11 mouse cellular contexts compared by ENCODE assay signal in the genomic region with DNA sequence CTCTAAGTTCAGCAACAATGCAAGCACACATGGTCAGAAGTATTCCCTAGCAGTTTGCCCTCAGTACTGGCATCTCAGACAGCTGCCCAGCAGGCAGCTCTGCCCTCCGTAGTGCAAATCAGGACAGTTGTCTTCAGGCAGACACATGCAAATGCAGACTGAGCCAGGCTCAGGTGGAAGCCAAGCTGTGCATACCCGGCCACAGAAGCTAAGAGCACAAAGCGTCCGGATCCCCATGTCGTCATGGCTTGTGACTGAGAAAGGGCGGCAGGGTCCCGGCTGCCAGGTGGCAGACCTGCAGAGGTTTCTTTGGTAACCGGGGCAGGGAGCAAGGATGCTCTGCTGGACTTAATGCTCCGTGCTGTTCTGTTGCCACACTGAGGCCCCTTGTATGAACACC.
A peak's percentile ranks its signal among the peaks of the same experiment; 100 is the strongest.
DNase-seq lines count a peak whose midpoint lies in the region; ATAC-seq and TF ChIP-seq lines count a peak whose summit lies in the region.
"Had no signal": no experiment of that assay in that cellular context is flagged by ENCODE, and none has a peak within 500 bp of the region (broad histone marks: within the 10 kb centered on the region; RNA-seq: fewer than 3 reads in every experiment).

No protein-coding gene starts in this region.

- H3K4me2 ChIP-seq in heart, embryonic 15.5 days: no peak overlapping the region
- no peak overlapping the region for H3K4me2 ChIP-seq in neural tube, embryonic 13.5 days
- H3K4me2 ChIP-seq in forebrain, postnatal 0 days (ENCODE audit: low read depth): no peak overlapping the region
- H3K4me2 ChIP-seq in stomach, postnatal 0 days (replicated peaks; ENCODE audit: low read depth): no peak overlapping the region
- H3K4me2 ChIP-seq in liver, embryonic 12.5 days: no peak overlapping the region

- H3K9ac ChIP-seq in heart, embryonic 15.5 days: peak overlapping the region; percentile 24; the same call in 1 of the 2 replicates
- no peak overlapping the region for H3K9ac ChIP-seq in neural tube, embryonic 13.5 days
- H3K9ac ChIP-seq in forebrain, postnatal 0 days: no peak overlapping the region
- no peak overlapping the region for H3K9ac ChIP-seq in stomach, postnatal 0 days (ENCODE audit: low read length)
- H3K9ac ChIP-seq in liver, embryonic 12.5 days: no peak overlapping the region

- peaks cover 33% of the 10 kb centered on the region for H3K36me3 ChIP-seq in heart, embryonic 15.5 days
- peaks cover 47% of the 10 kb centered on the region for H3K36me3 ChIP-seq in neural tube, embryonic 13.5 days
- peaks cover 34% of the 10 kb centered on the region for H3K36me3 ChIP-seq in forebrain, postnatal 0 days (ENCODE audit: insufficient read depth)
- peaks cover 19% of the 10 kb centered on the region for H3K36me3 ChIP-seq in stomach, postnatal 0 days (ENCODE audit: control insufficient read depth, insufficient read depth, low read length)
- H3K36me3 ChIP-seq in liver, embryonic 12.5 days: peaks cover 62% of the 10 kb centered on the region

- no peaks in the 10 kb centered on the region for H3K9me3 ChIP-seq in heart, embryonic 15.5 days (replicated peaks)
- no peaks in the 10 kb centered on the region for H3K9me3 ChIP-seq in neural tube, embryonic 13.5 days
- no peaks in the 10 kb centered on the region for H3K9me3 ChIP-seq in forebrain, postnatal 0 days (ENCODE audit: low read length)
- H3K9me3 ChIP-seq in stomach, postnatal 0 days (ENCODE audit: control insufficient read depth, low read length): no peaks in the 10 kb centered on the region
- no peaks in the 10 kb centered on the region for H3K9me3 ChIP-seq in liver, embryonic 12.5 days (replicated peaks)

- TF ChIP-seq CTCF in forebrain, postnatal 0 days (IDR thresholded peaks at IDR 0.05; ENCODE audit: low read depth): no peak
- no peak for TF ChIP-seq CTCF in stomach, postnatal 0 days (IDR thresholded peaks at IDR 0.05; ENCODE audit: low read depth)

- H3K27ac ChIP-seq in heart, embryonic 15.5 days: peak overlapping the region; percentile 88
- H3K27ac ChIP-seq in neural tube, embryonic 13.5 days (replicated peaks): peak overlapping the region; percentile 14; the same call in 1 of the 2 replicates
- no peak overlapping the region for H3K27ac ChIP-seq in forebrain, postnatal 0 days (ENCODE audit: low read depth, low read length)
- peak overlapping the region; percentile 45; the same call in 1 of the 2 replicates for H3K27ac ChIP-seq in stomach, postnatal 0 days (replicated peaks)
- H3K27ac ChIP-seq in liver, embryonic 12.5 days: no peak overlapping the region

- no peak overlapping the region for H3K4me3 ChIP-seq in heart, embryonic 15.5 days
- no peak overlapping the region for H3K4me3 ChIP-seq in neural tube, embryonic 13.5 days
- no peak overlapping the region for H3K4me3 ChIP-seq in forebrain, postnatal 0 days (ENCODE audit: low read depth, low read length)
- no peak overlapping the region for H3K4me3 ChIP-seq in stomach, postnatal 0 days (ENCODE audit: low read depth, low read length)
- no peak overlapping the region for H3K4me3 ChIP-seq in liver, embryonic 12.5 days
- H3K4me3 ChIP-seq: erythroblast, embryonic 14.5 days had no signal

- DNase-seq in heart, adult 9 months (ENCODE audit: low spot score in 2 of 2): no peak
- DNase-seq in neural tube, embryonic 10.5 days (ENCODE audit: extremely low spot score, low spot score): no peak
- DNase-seq in forebrain, postnatal 0 days: no peak
- no peak for DNase-seq in stomach, postnatal 0 days (ENCODE audit: low spot score)
- DNase-seq: kidney, adult 11 months; liver had no signal

- peaks cover 65% of the 10 kb centered on the region for H3K4me1 ChIP-seq in heart, embryonic 15.5 days (replicated peaks)
- H3K4me1 ChIP-seq in neural tube, embryonic 13.5 days (replicated peaks): peaks cover 18% of the 10 kb centered on the region; the same call in 1 of the 2 replicates
- H3K4me1 ChIP-seq in forebrain, postnatal 0 days (ENCODE audit: insufficient read depth): no peaks in the 10 kb centered on the region
- no peaks in the 10 kb centered on the region for H3K4me1 ChIP-seq in stomach, postnatal 0 days (replicated peaks; ENCODE audit: control insufficient read depth, insufficient read depth)
- H3K4me1 ChIP-seq in liver, embryonic 12.5 days: peaks cover 25% of the 10 kb centered on the region; the same call in 1 of the 2 replicates

- ATAC-seq in heart, embryonic 15.5 days (replicated peaks; ENCODE audit: insufficient number of reproducible peaks, insufficient read depth, low FRiP score, low read depth): no peak
- no peak for ATAC-seq in neural tube, embryonic 13.5 days (ENCODE audit: low read depth)
- ATAC-seq in forebrain, postnatal 0 days: peak; percentile 10; the same call in 1 of the 2 replicates
- ATAC-seq in stomach, postnatal 0 days (ENCODE audit: low FRiP score, low TSS enrichment): no peak
- ATAC-seq in erythroblast, adult 5-6 weeks (replicated peaks; ENCODE audit: low FRiP score, poor library complexity, severe bottlenecking): no peak
- ATAC-seq in liver, embryonic 12.5 days: no peak

- TF ChIP-seq EP300 in stomach, postnatal 0 days (optimal IDR thresholded peaks at IDR 0.05): no peak

- H3K27me3 ChIP-seq in heart, embryonic 15.5 days: no peaks in the 10 kb centered on the region
- H3K27me3 ChIP-seq in neural tube, embryonic 13.5 days: no peaks in the 10 kb centered on the region
- no peaks in the 10 kb centered on the region for H3K27me3 ChIP-seq in forebrain, postnatal 0 days (ENCODE audit: insufficient read depth, low read length)
- H3K27me3 ChIP-seq in stomach, postnatal 0 days (ENCODE audit: control insufficient read depth, insufficient read depth, low read length): no peaks in the 10 kb centered on the region
- no peaks in the 10 kb centered on the region for H3K27me3 ChIP-seq in liver, embryonic 12.5 days (replicated peaks)

- 73% methylated on average over 9 of the region's 9 CpGs for whole genome bisulfite sequencing in heart, embryonic 15.5 days
- 64% methylated on average over 9 of the region's 9 CpGs for WGBS in neural tube, embryonic 13.5 days
- WGBS in forebrain, postnatal 0 days: 59% methylated on average over 9 of the region's 9 CpGs
- WGBS in stomach, postnatal 0 days: 75% methylated on average over 9 of the region's 9 CpGs
- 77% methylated on average over 9 of the region's 9 CpGs for WGBS in liver, embryonic 12.5 days (ENCODE audit: insufficient replicate concordance)

Comparison
In these comparisons a context has a peak if more than half of its experiments do, and no peak if none do; other contexts are left out.
1. H3K27ac ChIP-seq: peak in heart, embryonic 15.5 days (single experiment), neural tube, embryonic 13.5 days (single experiment) and stomach, postnatal 0 days (single experiment); none in forebrain, postnatal 0 days (single experiment) and liver, embryonic 12.5 days (single experiment).